25 mouse cellular contexts compared by ENCODE assay signal in genomic region chr11:73099976-73100750, GRCm38 (mm10). TPM values are rescaled to one million over a fixed set of nuclear protein-coding genes. Genes with fewer than 3 reads are reported as not detected.
DNase-seq lines count a peak whose midpoint lies in the region; ATAC-seq and TF ChIP-seq lines count a peak whose summit lies in the region.
"Had no signal": no experiment of that assay in that cellular context is flagged by ENCODE, and none has a peak within 500 bp of the region (broad histone marks: within the 10 kb centered on the region; RNA-seq: fewer than 3 reads in every experiment).

No protein-coding gene starts in this region.

- H3K27me3 ChIP-seq in midbrain, embryonic 14.5 days (ENCODE audit: control insufficient read depth, insufficient read depth, low read length) = no peaks in the 10 kb centered on the region
- no peaks in the 10 kb centered on the region for H3K27me3 ChIP-seq in midbrain, embryonic 16.5 days (ENCODE audit: control insufficient read depth, insufficient read depth, low read depth, low read length)
- H3K27me3 ChIP-seq: embryonic facial prominence, embryonic 15.5 days; forebrain, embryonic 13.5 days; heart, embryonic 15.5 days; limb, embryonic 13.5 days; lung, embryonic 15.5 days; neural tube, embryonic 12.5 days had no signal

- no peak for TF ChIP-seq POLR2A in brain, embryonic 14.5 days (IDR thresholded peaks at IDR 0.05; ENCODE audit: borderline replicate concordance, extremely low read depth, insufficient read depth, insufficient read length, poor library complexity, severe bottlenecking)

- no peaks in the 10 kb centered on the region for H3K36me3 ChIP-seq in midbrain, embryonic 14.5 days (ENCODE audit: control insufficient read depth, insufficient read depth, low read length)
- H3K36me3 ChIP-seq in midbrain, embryonic 16.5 days (ENCODE audit: control insufficient read depth, insufficient read depth, low read length) = no peaks in the 10 kb centered on the region
- H3K36me3 ChIP-seq: embryonic facial prominence, embryonic 10.5 days; embryonic facial prominence, embryonic 15.5 days; heart, embryonic 10.5 days; heart, embryonic 15.5 days; limb, embryonic 13.5 days; lung, embryonic 15.5 days; midbrain, embryonic 10.5 days; neural tube, embryonic 12.5 days had no signal

- no peak overlapping the region for H3K4me3 ChIP-seq in midbrain, embryonic 14.5 days (replicated peaks; ENCODE audit: low read depth, low read length)
- no peak overlapping the region for H3K4me3 ChIP-seq in midbrain, embryonic 16.5 days (ENCODE audit: low read depth, low read length)
- H3K4me3 ChIP-seq: embryonic facial prominence, embryonic 10.5 days; embryonic facial prominence, embryonic 15.5 days; forebrain, embryonic 13.5 days; heart, embryonic 10.5 days; heart, embryonic 15.5 days; limb, embryonic 13.5 days; lung, embryonic 15.5 days; midbrain, embryonic 10.5 days; myocyte; neural tube, embryonic 12.5 days had no signal

- no peak for TF ChIP-seq CTCF in brain, embryonic 14.5 days (IDR thresholded peaks at IDR 0.05; ENCODE audit: borderline replicate concordance, extremely low read depth, insufficient read depth, insufficient read length)

- H3K9ac ChIP-seq in midbrain, embryonic 14.5 days (replicated peaks; ENCODE audit: low read length) = no peak overlapping the region
- H3K9ac ChIP-seq in midbrain, embryonic 16.5 days (ENCODE audit: low read depth, low read length) = no peak overlapping the region
- H3K9ac ChIP-seq: embryonic facial prominence, embryonic 15.5 days; forebrain, embryonic 13.5 days; heart, embryonic 15.5 days; limb, embryonic 13.5 days; lung, embryonic 15.5 days; neural tube, embryonic 12.5 days had no signal

- 68% methylated on average over 14 of the region's 14 CpGs for WGBS in midbrain, embryonic 14.5 days
- WGBS in midbrain, embryonic 16.5 days = 69% methylated on average over 14 of the region's 14 CpGs

- DNase-seq in cerebellum, postnatal 10 days = peak; percentile 36 to 58
- DNase-seq in cerebellum, adult 11 months = no peak
- DNase-seq in midbrain, embryonic 14.5 days = peak; percentile 14
- DNase-seq in CD4-positive helper T cell, adult 2 months (ENCODE audit: low read depth, low spot score) = peak; percentile 58
- peak; percentile 85 for DNase-seq in brain, embryonic 14.5 days (ENCODE audit: low read depth)
- no peak for DNase-seq in frontal cortex, postnatal 36 days (ENCODE audit: low spot score in 2 of 2)
- DNase-seq: adrenal gland, adult 8-10 months; cerebellum, adult 9-11 months; gastrocnemius, postnatal 25 days; heart, adult 11 months; kidney, postnatal 25 days had no signal

- no peak overlapping the region for H3K4me2 ChIP-seq in midbrain, embryonic 14.5 days (ENCODE audit: low read length)
- no peak overlapping the region for H3K4me2 ChIP-seq in midbrain, embryonic 16.5 days (ENCODE audit: low read length)
- H3K4me2 ChIP-seq: embryonic facial prominence, embryonic 15.5 days; forebrain, embryonic 13.5 days; heart, embryonic 15.5 days; limb, embryonic 13.5 days; liver, embryonic 11.5 days; lung, embryonic 15.5 days; neural tube, embryonic 12.5 days had no signal

- H3K4me1 ChIP-seq in midbrain, embryonic 14.5 days (ENCODE audit: control insufficient read depth, insufficient read depth, low read length) = no peaks in the 10 kb centered on the region
- no peaks in the 10 kb centered on the region for H3K4me1 ChIP-seq in midbrain, embryonic 16.5 days (ENCODE audit: control insufficient read depth, insufficient read depth, low read length)
- H3K4me1 ChIP-seq: embryonic facial prominence, embryonic 10.5 days; embryonic facial prominence, embryonic 15.5 days; heart, embryonic 10.5 days; heart, embryonic 15.5 days; lung, embryonic 15.5 days; midbrain, embryonic 10.5 days; neural tube, embryonic 12.5 days had no signal

- no peak overlapping the region for H3K27ac ChIP-seq in midbrain, embryonic 14.5 days (replicated peaks; ENCODE audit: low read depth, low read length)
- no peak overlapping the region for H3K27ac ChIP-seq in midbrain, embryonic 16.5 days (ENCODE audit: low read length)
- H3K27ac ChIP-seq: embryonic facial prominence, embryonic 10.5 days; embryonic facial prominence, embryonic 15.5 days; forebrain, embryonic 13.5 days; heart, embryonic 10.5 days; heart, embryonic 15.5 days; limb, embryonic 13.5 days; lung, embryonic 15.5 days; midbrain, embryonic 10.5 days; neural tube, embryonic 12.5 days had no signal

- no peaks in the 10 kb centered on the region for H3K9me3 ChIP-seq in midbrain, embryonic 14.5 days (ENCODE audit: control insufficient read depth, low read length)
- H3K9me3 ChIP-seq in midbrain, embryonic 16.5 days (replicated peaks; ENCODE audit: control insufficient read depth, low read length, poor library complexity, severe bottlenecking) = no peaks in the 10 kb centered on the region
- H3K9me3 ChIP-seq: embryonic facial prominence, embryonic 10.5 days; embryonic facial prominence, embryonic 15.5 days; forebrain, embryonic 13.5 days; heart, embryonic 10.5 days; heart, embryonic 15.5 days; limb, embryonic 13.5 days; lung, embryonic 15.5 days; midbrain, embryonic 10.5 days; neural tube, embryonic 12.5 days had no signal

- ATAC-seq in midbrain, embryonic 14.5 days (ENCODE audit: low FRiP score, low TSS enrichment) = no peak
- ATAC-seq in midbrain, embryonic 16.5 days = no peak
- ATAC-seq: activated CD4-positive, CD25-positive, alpha-beta regulatory T cell, adult 4 months; forebrain, embryonic 13.5 days; intestine, postnatal 0 days had no signal

RNA-seq across cellular contexts. Expression of gene Itgae, which starts 9.8 kb away (rescaled TPM):
- polyA plus RNA-seq in midbrain, embryonic 14.5 days (2014; fragmentation: Nextera tagmentation; extraction: Ambion mirVana) = 0.23 and 0.24 TPM in 2 replicates
- polyA plus RNA-seq in midbrain, embryonic 16.5 days (2015; fragmentation: Nextera tagmentation; extraction: Ambion mirVana) = 0.24 and 0.25 TPM in 2 replicates
- polyA plus RNA-seq in brain, embryonic 14.5 days (2012; rRNA removed) = 0.08 and 0.13 TPM in 2 replicates

RNA-seq across cellular contexts. Expression of gene Haspin, which starts 37.9 kb away (rescaled TPM):
- polyA plus RNA-seq in midbrain, embryonic 14.5 days (2014; fragmentation: Nextera tagmentation; extraction: Ambion mirVana) = 2.1 and 2.7 TPM in 2 replicates
- 1.6 and 2.1 TPM in 2 replicates for polyA plus RNA-seq in midbrain, embryonic 16.5 days (2015; fragmentation: Nextera tagmentation; extraction: Ambion mirVana)
- 2.1 and 3.2 TPM in 2 replicates for polyA plus RNA-seq in brain, embryonic 14.5 days (2012; rRNA removed)

RNA-seq across cellular contexts. Expression of gene Ncbp3, which starts 52.6 kb away (rescaled TPM):
- polyA plus RNA-seq in midbrain, embryonic 14.5 days (2014; fragmentation: Nextera tagmentation; extraction: Ambion mirVana) = 8.3 and 10.2 TPM in 2 replicates
- polyA plus RNA-seq in midbrain, embryonic 16.5 days (2015; fragmentation: Nextera tagmentation; extraction: Ambion mirVana) = 9.8 and 12.1 TPM in 2 replicates
- polyA plus RNA-seq in brain, embryonic 14.5 days (2012; rRNA removed) = 5.5 and 8.3 TPM in 2 replicates

Comparison
In these comparisons a context has a peak if more than half of its experiments do, and no peak if none do; other contexts are left out.
1. DNase-seq: peak in cerebellum, postnatal 10 days (2 of 2), midbrain, embryonic 14.5 days (single experiment), CD4-positive helper T cell, adult 2 months (single experiment) and brain, embryonic 14.5 days (single experiment); none in cerebellum, adult 11 months (single experiment) and frontal cortex, postnatal 36 days (0 of 2).